Mouse (Mus musculus) C2C12 (cell line): ENCODE measurements around the gene E330021D16Rik. TPM values are rescaled to one million over a fixed set of nuclear protein-coding genes. Genes with fewer than 3 reads are reported as not detected.

Source experiments
- H3K27me3 ChIP-seq: one replicate; pipeline ENCODE4 v1.6.1; 2011; ENCODE audit not compliant: control insufficient read depth, insufficient read depth, insufficient read length
- H3K36me3 ChIP-seq: one replicate; pipeline ENCODE4 v1.6.1; 2011; ENCODE audit not compliant: control insufficient read depth, insufficient read depth
- H3K4me3 ChIP-seq: one replicate; pipeline ENCODE4 v1.5.1; 2011; ENCODE audit warnings: mild to moderate bottlenecking, control low read depth; ENCODE audit not compliant: poor library complexity, insufficient read depth, severe bottlenecking
- H3K79me2 ChIP-seq: one replicate; pipeline ENCODE4 v1.6.1; 2011; ENCODE audit not compliant: control insufficient read depth, insufficient read depth
- H3K79me3 ChIP-seq: one replicate; pipeline ENCODE4 v1.6.1; 2011; ENCODE audit warnings: low read depth, control low read depth
- H3ac ChIP-seq: one replicate; pipeline ENCODE3; 2011; ENCODE audit warnings: low read depth; ENCODE audit not compliant: control insufficient read depth, insufficient read length
- CEBPB ChIP-seq: IDR thresholded peaks from one replicate; pipeline ENCODE4 v1.6.1; 2011; ENCODE audit warnings: low read depth, mild to moderate bottlenecking, control low read depth, moderate library complexity
- CTCF ChIP-seq: IDR thresholded peaks from one replicate; pipeline ENCODE4 v1.5.1; 2011; ENCODE audit not compliant: control insufficient read depth, insufficient read depth, insufficient read length
- FOSL1 ChIP-seq: IDR thresholded peaks from one replicate; pipeline ENCODE4 v1.8.0; 2011; ENCODE audit warnings: mild to moderate bottlenecking, low read length; ENCODE audit not compliant: poor library complexity, insufficient read depth, severe bottlenecking
- MAX ChIP-seq: IDR thresholded peaks from one replicate; pipeline ENCODE4 v1.6.1; 2011; ENCODE audit warnings: mild to moderate bottlenecking, control low read depth
- MYOD1 ChIP-seq: IDR thresholded peaks from one replicate; pipeline ENCODE4 v1.6.1; 2011; ENCODE audit warnings: low read depth; ENCODE audit not compliant: control insufficient read depth, insufficient read length
- MYOG ChIP-seq: IDR thresholded peaks from one replicate; pipeline ENCODE4 v1.6.1; 2011; ENCODE audit not compliant: control insufficient read depth, insufficient read length; ENCODE audit errors: extremely low read depth
- USF1 ChIP-seq: IDR thresholded peaks from one replicate; pipeline ENCODE4 v1.6.1; 2011; ENCODE audit warnings: low read depth, mild to moderate bottlenecking, control low read depth, moderate library complexity
- polyA plus RNA-seq: library from polyadenylated mRNA; unstranded; fragments of >200 nt; fragmentation: generic; extraction: Trizol; gene quantifications from one replicate; pipeline ENCODE4 v1.2.1, GENCODE M21; 2012; ENCODE audit warnings: missing spikeins

The E330021D16Rik gene
- polyA plus RNA-seq, 1 experiment: not detected

- TF ChIP-seq USF1 (no peak), MYOD1 (no peak), MYOG (no peak), CEBPB (no peak), MAX (no peak), FOSL1 (no peak), CTCF (no peak)
- Histone ChIP-seq H3K27me3 (no peaks in the 10 kb centered on the region), H3ac (no peak overlapping the region), H3K79me3 (no peaks in the 10 kb centered on the region), H3K4me3 (no peak overlapping the region), H3K36me3 (no peaks in the 10 kb centered on the region), H3K79me2 (no peaks in the 10 kb centered on the region)
These were observed 3.8 kb upstream of the E330021D16Rik start for GRCm38 (mm10) chr6:136418889-136419835.

- Histone ChIP-seq H3ac (no peak overlapping the region), H3K4me3 (no peak overlapping the region), H3K27me3 (no peaks in the 10 kb centered on the region), H3K79me2 (no peaks in the 10 kb centered on the region), H3K79me3 (no peaks in the 10 kb centered on the region), H3K36me3 (no peaks in the 10 kb centered on the region)
- TF ChIP-seq CEBPB: no peak
These were observed 3.0 kb upstream of the E330021D16Rik start for GRCm38 (mm10) chr6:136418333-136418848.

DNA sequence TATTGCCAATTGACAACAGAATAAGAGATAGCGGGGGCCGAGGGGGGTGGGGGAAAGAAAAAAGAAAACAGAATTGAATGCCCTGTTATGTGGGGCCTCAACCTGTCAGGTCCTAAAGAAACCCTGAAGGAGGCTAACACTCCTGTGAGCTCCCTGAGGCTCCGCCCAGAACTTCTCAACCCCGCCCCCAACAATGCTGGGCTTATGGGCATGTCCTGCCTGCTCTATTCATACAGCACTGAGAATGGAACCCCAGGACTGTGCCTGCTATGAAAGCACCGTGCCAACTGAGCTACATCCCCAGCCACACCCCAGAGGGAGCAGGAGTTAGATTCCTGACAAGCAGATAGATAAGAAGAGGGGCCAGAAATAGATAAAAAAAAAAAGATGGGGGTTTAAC, 2.5 kb upstream of the E330021D16Rik start:
- Histone ChIP-seq H3K79me2 (no peaks in the 10 kb centered on the region), H3K36me3 (no peaks in the 10 kb centered on the region), H3K27me3 (no peaks in the 10 kb centered on the region), H3K79me3 (no peaks in the 10 kb centered on the region), H3K4me3 (no peak overlapping the region), H3ac (no peak overlapping the region)
- no peak for TF ChIP-seq MYOD1
- no peak for TF ChIP-seq USF1
- TF ChIP-seq CEBPB: no peak
- TF ChIP-seq MYOG: no peak
- no peak for TF ChIP-seq CTCF
- TF ChIP-seq MAX: no peak
- no peak for TF ChIP-seq FOSL1

DNA sequence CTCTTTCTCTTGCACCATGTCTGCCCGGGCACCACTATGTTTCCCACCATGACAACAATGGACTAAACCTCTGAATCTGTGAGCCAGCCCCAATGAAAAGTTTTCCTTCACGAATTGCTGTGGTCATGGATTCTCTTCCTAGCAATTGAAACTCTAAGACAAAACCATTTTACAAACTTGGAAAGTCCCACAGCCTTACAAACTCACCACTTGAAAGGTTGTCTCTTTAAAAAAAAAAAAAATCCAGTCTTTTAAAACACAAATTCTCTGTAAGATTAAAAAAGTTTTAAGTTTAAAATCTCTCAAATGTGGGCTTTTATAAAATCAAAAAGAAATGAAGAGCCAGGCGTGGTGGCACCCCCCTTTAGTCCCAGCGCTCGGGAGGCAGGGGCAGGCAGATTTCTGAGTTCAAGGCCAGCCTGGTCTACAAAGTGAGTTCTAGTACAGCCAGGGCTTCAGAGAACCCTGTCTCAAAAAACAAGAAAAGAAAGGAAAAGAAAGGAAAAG, 1.5 kb downstream of the E330021D16Rik start:
- H3K36me3 ChIP-seq: no peaks in the 10 kb centered on the region
- H3ac ChIP-seq: no peak overlapping the region
- H3K27me3 ChIP-seq: no peaks in the 10 kb centered on the region
- H3K79me3 ChIP-seq: no peaks in the 10 kb centered on the region
- TF ChIP-seq CTCF: no peak
- no peak for TF ChIP-seq USF1
- H3K4me3 ChIP-seq: no peak overlapping the region
- H3K79me2 ChIP-seq: no peaks in the 10 kb centered on the region

GRCm38 (mm10) chr6:136407608-136408192, 7.7 kb downstream of the E330021D16Rik start:
- TF ChIP-seq MYOG (no peak), CTCF (no peak), MAX (no peak), MYOD1 (no peak), FOSL1 (no peak), CEBPB (no peak), USF1 (no peak)
- no peak overlapping the region for H3K4me3 ChIP-seq
- no peaks in the 10 kb centered on the region for H3K79me2 ChIP-seq
- no peak overlapping the region for H3ac ChIP-seq
- no peaks in the 10 kb centered on the region for H3K36me3 ChIP-seq
- no peaks in the 10 kb centered on the region for H3K79me3 ChIP-seq
- H3K27me3 ChIP-seq: no peaks in the 10 kb centered on the region

DNA sequence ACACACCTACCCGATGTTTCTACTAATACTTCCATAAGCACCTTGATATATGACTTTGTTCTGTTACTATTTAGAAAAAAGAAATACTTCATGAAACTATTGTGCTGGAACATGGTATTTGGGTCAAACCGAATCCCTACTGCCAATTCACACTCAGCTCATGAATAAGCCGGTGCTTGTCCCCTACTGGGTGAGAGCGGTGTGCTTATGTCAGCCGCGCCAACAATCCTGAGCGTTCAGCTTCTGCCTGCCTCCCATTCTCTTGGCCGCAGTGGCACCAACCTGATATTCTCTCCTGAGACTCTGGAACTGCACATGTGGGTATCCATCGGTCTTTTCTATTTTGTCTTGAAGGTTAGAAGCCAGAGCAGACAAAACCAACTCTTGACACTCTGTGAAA, 18.5 kb downstream of the E330021D16Rik start:
- Histone ChIP-seq H3K4me3 (no peak overlapping the region), H3ac (no peak overlapping the region), H3K27me3 (no peaks in the 10 kb centered on the region), H3K79me2 (no peaks in the 10 kb centered on the region), H3K36me3 (no peaks in the 10 kb centered on the region), H3K79me3 (no peaks in the 10 kb centered on the region)
- TF ChIP-seq MYOG (no peak), CTCF (no peak), MAX (no peak), CEBPB (no peak), FOSL1 (no peak), MYOD1 (no peak), USF1 (no peak)
